Mouse (Mus musculus): ENCODE measurements at regions not wholly inside any gene's neighbourhood (a gene's known extent, or its start where the extent isn't known, plus 50 kb on each side); places are given as distances from the start of the nearest gene placed in this dataset.

- no peak for TF ChIP-seq MAFK (IDR thresholded peaks at IDR 0.05; ENCODE audit: insufficient read depth, low read depth, low read length)
- TF ChIP-seq ZC3H11A (IDR thresholded peaks at IDR 0.05; ENCODE audit: borderline replicate concordance, low read depth, low read length), result no peak
Observed at GRCm38 (mm10) chr2:167857911-167858310, 73.9 kb upstream of the Ptpn1 start.

All from ES-E14 (cell line).